Mouse (Mus musculus) G1E (cell line): Measurements from ENCODE around the gene Ccdc22. TPM values are rescaled to one million over a fixed set of nuclear protein-coding genes. Genes with fewer than 3 reads are reported as not detected.

Experiments
- ATAC-seq: 2 replicates; pipeline ENCODE4 v1.8.0; 2016; ENCODE audit warnings: mild to moderate bottlenecking; ENCODE audit not compliant: insufficient number of reproducible peaks, poor library complexity, low FRiP score, severe bottlenecking; ENCODE audit errors: extremely low read depth
- DNase-seq: peaks from one replicate; pipeline ENCODE4 v3.0.0; 2012; ENCODE audit warnings: low spot score
- H3K27me3 ChIP-seq: 2 replicates; pipeline ENCODE4 v1.6.1; 2012; ENCODE audit warnings: mild to moderate bottlenecking, low read length, inconsistent platforms; ENCODE audit not compliant: insufficient read depth
- H3K36me3 ChIP-seq: replicated peaks from 2 replicates; pipeline ENCODE3; 2012; ENCODE audit warnings: mild to moderate bottlenecking, inconsistent platforms
- H3K4me1 ChIP-seq: 2 replicates; pipeline ENCODE4 v1.6.1; 2012; ENCODE audit warnings: low read depth, low read length, inconsistent platforms, mixed read lengths; ENCODE audit not compliant: insufficient read depth
- H3K4me3 ChIP-seq: 2 replicates; pipeline ENCODE4 v1.5.1; 2012; ENCODE audit warnings: low read depth, mild to moderate bottlenecking, inconsistent platforms, low read length, moderate library complexity, mixed read lengths
- H3K9me3 ChIP-seq: replicated peaks from 2 replicates; pipeline ENCODE4 v1.6.1; 2012; ENCODE audit warnings: inconsistent platforms
- CTCF ChIP-seq: IDR thresholded peaks from 2 replicates; pipeline ENCODE4 v1.5.1; 2012; ENCODE audit warnings: low read depth, low read length, inconsistent platforms, mixed read lengths
- GATA1 ChIP-seq: IDR thresholded peaks from 2 replicates; pipeline ENCODE4 v1.6.1; 2012; ENCODE audit warnings: borderline replicate concordance, low read length, inconsistent platforms, mixed read lengths
- GATA2 ChIP-seq: IDR thresholded peaks from 2 replicates; pipeline ENCODE4 v1.6.1; 2012; ENCODE audit warnings: low read depth, low read length, inconsistent platforms, borderline replicate concordance
- POLR2AphosphoS5 ChIP-seq: IDR thresholded peaks from 2 replicates; pipeline ENCODE4 v1.6.1; 2012; ENCODE audit warnings: low read depth, low read length, inconsistent platforms; ENCODE audit not compliant: insufficient replicate concordance
- TAL1 ChIP-seq: conservative IDR thresholded peaks from 2 replicates; pipeline ENCODE4 v1.6.1; 2012; ENCODE audit warnings: low read depth, low read length, inconsistent platforms, mixed read lengths
- polyA plus RNA-seq: library from polyadenylated mRNA; stranded (reverse); fragments of >175 nt; gene quantifications from 2 replicates; pipeline ENCODE4 v1.2.3, GENCODE M21; 2012
- total RNA-seq, 2 experiments: library from RNA; stranded (forward) in 1 of 2; stranded (reverse) in 1 of 2; fragments of 200-1000 nt in 1 of 2; fragments of >200 nt in 1 of 2; fragmentation: Nextera tagmentation in 1 of 2; gene quantifications; 2 replicates each; pipeline ENCODE4 v1.2.3; 2014 to 2017

Gene Ccdc22
- total and polyA plus RNA-seq, 3 experiments = 5.2 to 30.3 (median 29.4) TPM

GRCm38 (mm10) chrX:7638401-7639091 lies 33.2 kb upstream of the Ccdc22 start, which contains the start of gene Syp:
TSS of gene Syp (plus strand) at chrX:7638471.
- Histone ChIP-seq H3K27me3 (peaks cover 13% of the 10 kb centered on the region), H3K9me3 (no peaks in the 10 kb centered on the region), H3K36me3 (no peaks in the 10 kb centered on the region), H3K4me3 (peak within 1 kb of the TSS; percentile 42; the same call in 1 of the 2 replicates), H3K4me1 (peaks cover 11% of the 10 kb centered on the region; the same call in 1 of the 2 replicates)
- TF ChIP-seq GATA2 (no peak), POLR2AphosphoS5 (no peak)
- ATAC-seq (peak; percentile 28; the same call in 1 of the 2 replicates), DNase-seq (peak; percentile 64)

- H3K4me1 ChIP-seq = 0 out of 2 replicates have a peak, but pooled peaks cover 6% of the 10 kb centered on the region
- no peaks in the 10 kb centered on the region for H3K9me3 ChIP-seq
- H3K27me3 ChIP-seq = peaks cover 10% of the 10 kb centered on the region; the same call in 1 of the 2 replicates
- H3K4me3 ChIP-seq = no peak overlapping the region
- no peak for TF ChIP-seq GATA1
- TF ChIP-seq CTCF = no peak
- TF ChIP-seq TAL1 = no peak
- no peak for TF ChIP-seq GATA2
- TF ChIP-seq POLR2AphosphoS5 = no peak
- no peaks in the 10 kb centered on the region for H3K36me3 ChIP-seq
- ATAC-seq = no peak
- DNase-seq = no peak
Observed at GRCm38 (mm10) chrX:7635101-7635500, 29.8 kb upstream of the Ccdc22 start.

GRCm38 (mm10) chrX:7632560-7632959 lies 27.2 kb upstream of the Ccdc22 start:
- no peak for TF ChIP-seq GATA1
- no peak for TF ChIP-seq CTCF
- TF ChIP-seq GATA2 = no peak
- TF ChIP-seq POLR2AphosphoS5 = no peak
- no peak for TF ChIP-seq TAL1
- no peaks in the 10 kb centered on the region for H3K4me1 ChIP-seq
- DNase-seq (no peak), ATAC-seq (no peak)
- no peaks in the 10 kb centered on the region for H3K9me3 ChIP-seq
- no peak overlapping the region for H3K4me3 ChIP-seq
- no peaks in the 10 kb centered on the region for H3K36me3 ChIP-seq
- H3K27me3 ChIP-seq = peaks cover 5% of the 10 kb centered on the region; the same call in 1 of the 2 replicates

GRCm38 (mm10) chrX:7617889-7618551 lies 12.7 kb upstream of the Ccdc22 start:
- ATAC-seq (no peak), DNase-seq (no peak)
- TF ChIP-seq GATA2 (no peak), GATA1 (no peak), CTCF (no peak), TAL1 (no peak), POLR2AphosphoS5 (no peak)
- H3K9me3 ChIP-seq = no peaks in the 10 kb centered on the region
- no peak overlapping the region for H3K4me3 ChIP-seq
- H3K27me3 ChIP-seq = peaks cover 7% of the 10 kb centered on the region; the same call in 1 of the 2 replicates
- H3K36me3 ChIP-seq = no peaks in the 10 kb centered on the region
- H3K4me1 ChIP-seq = no peaks in the 10 kb centered on the region

- peaks cover 15% of the 10 kb centered on the region; the same call in 1 of the 2 replicates for H3K27me3 ChIP-seq
- no peak for DNase-seq
- H3K4me3 ChIP-seq = no peak overlapping the region
- no peaks in the 10 kb centered on the region for H3K4me1 ChIP-seq
- H3K36me3 ChIP-seq = no peaks in the 10 kb centered on the region
- TF ChIP-seq POLR2AphosphoS5 = no peak
- no peak for TF ChIP-seq GATA1
- no peak for TF ChIP-seq TAL1
- TF ChIP-seq CTCF = no peak
- TF ChIP-seq GATA2 = no peak
- no peaks in the 10 kb centered on the region for H3K9me3 ChIP-seq
- no peak for ATAC-seq
Observed at GRCm38 (mm10) chrX:7610536-7611258, 5.4 kb upstream of the Ccdc22 start.

GRCm38 (mm10) chrX:7610035-7610434 lies 4.7 kb upstream of the Ccdc22 start:
- no peaks in the 10 kb centered on the region for H3K4me1 ChIP-seq
- H3K4me3 ChIP-seq = no peak overlapping the region
- ATAC-seq (no peak), DNase-seq (no peak)
- TF ChIP-seq CTCF (no peak), TAL1 (no peak), GATA2 (no peak), POLR2AphosphoS5 (no peak), GATA1 (no peak)
- no peaks in the 10 kb centered on the region for H3K9me3 ChIP-seq
- peaks cover 15% of the 10 kb centered on the region; the same call in 1 of the 2 replicates for H3K27me3 ChIP-seq
- H3K36me3 ChIP-seq = no peaks in the 10 kb centered on the region
